Mouse (Mus musculus) liver, embryonic 12.5 days (tissue): ENCODE measurements at regions not wholly inside any gene's neighbourhood (a gene's known extent, or its start where the extent isn't known, plus 50 kb on each side); places are given as distances from the start of the nearest gene placed in this dataset.
A peak's percentile ranks its signal among the peaks of the same experiment; 100 is the strongest.

Experiments
- ATAC-seq: fragments of 200-750 bp; cut with Nextera tagmentation; 2 replicates; pipeline ENCODE4 v1.8.0; 2017; ENCODE audit warnings: moderate number of reproducible peaks, mild to moderate bottlenecking, moderate library complexity
- H3K27ac ChIP-seq: fragments of 300-500 bp; sonication (generic); 2 replicates; pipeline ENCODE4 v1.5.1; 2016; ENCODE audit warnings: mild to moderate bottlenecking
- H3K27me3 ChIP-seq: fragments of 300-500 bp; sonication (generic); replicated peaks from 2 replicates; pipeline ENCODE4 v1.6.1; 2016; ENCODE audit warnings: mild to moderate bottlenecking, moderate library complexity
- H3K36me3 ChIP-seq: fragments of 300-500 bp; sonication (generic); 2 replicates; pipeline ENCODE4 v1.6.1; 2016; ENCODE audit warnings: mild to moderate bottlenecking, moderate library complexity
- H3K4me1 ChIP-seq: fragments of 300-500 bp; sonication (generic); 2 replicates; pipeline ENCODE4 v1.6.1; 2016
- H3K4me2 ChIP-seq: fragments of 300-500 bp; sonication (generic); 2 replicates; pipeline ENCODE4 v1.6.1; 2016; ENCODE audit warnings: mild to moderate bottlenecking, moderate library complexity
- H3K4me3 ChIP-seq: fragments of 300-500 bp; sonication (generic); 2 replicates; pipeline ENCODE4 v1.5.1; 2016; ENCODE audit warnings: mild to moderate bottlenecking, moderate library complexity
- H3K9ac ChIP-seq: fragments of 300-500 bp; sonication (generic); 2 replicates; pipeline ENCODE4 v1.6.1; 2016; ENCODE audit warnings: mild to moderate bottlenecking, moderate library complexity
- H3K9me3 ChIP-seq: fragments of 300-500 bp; sonication (generic); replicated peaks from 2 replicates; pipeline ENCODE4 v1.6.1; 2016; ENCODE audit warnings: mild to moderate bottlenecking, moderate library complexity
- WGBS: fragments of 180-500 bp; shearing (Covaris S2); methylation state at CpG from one replicate; pipeline ENCODE4 v1.1.7; 2016; ENCODE audit not compliant: insufficient replicate concordance; 5-methylcytosine and 5-hydroxymethylcytosine counted together

GRCm38 (mm10) chr1:35933511-35933910 lies 134.7 kb upstream of the Hs6st1 start:
- H3K4me1 ChIP-seq: peaks cover 14% of the 10 kb centered on the region

GRCm38 (mm10) chr1:35935099-35935651 lies 133.0 kb upstream of the Hs6st1 start:
- H3K4me3 ChIP-seq: no peak overlapping the region
- ATAC-seq: no peak; the same call in 1 of the 2 replicates
- H3K4me2 ChIP-seq: no peak overlapping the region
- 39% methylated on average over 7 of the region's 7 CpGs for WGBS
- H3K9ac ChIP-seq: no peak overlapping the region
- no peaks in the 10 kb centered on the region for H3K9me3 ChIP-seq
- peaks cover 14% of the 10 kb centered on the region for H3K4me1 ChIP-seq
- no peaks in the 10 kb centered on the region for H3K36me3 ChIP-seq
- H3K27ac ChIP-seq: no peak overlapping the region
- H3K27me3 ChIP-seq: no peaks in the 10 kb centered on the region

More at GRCm38 (mm10) chr1:35933511-35933910, 134.7 kb upstream of the Hs6st1 start:
- Histone ChIP-seq H3K4me3 (no peak overlapping the region), H3K27ac (no peak overlapping the region), H3K9me3 (no peaks in the 10 kb centered on the region), H3K4me2 (no peak overlapping the region), H3K36me3 (no peaks in the 10 kb centered on the region), H3K9ac (no peak overlapping the region), H3K27me3 (no peaks in the 10 kb centered on the region)
- WGBS: 78% methylated on average over 7 of the region's 7 CpGs
- ATAC-seq: no peak

- H3K27me3 ChIP-seq: no peaks in the 10 kb centered on the region
- no peak for ATAC-seq
- H3K4me3 ChIP-seq: no peak overlapping the region
- 38% methylated on average over 5 of the region's 5 CpGs for WGBS
- no peaks in the 10 kb centered on the region for H3K36me3 ChIP-seq
- H3K27ac ChIP-seq: no peak overlapping the region
- peak overlapping the region; percentile 3; the same call in 1 of the 2 replicates for H3K4me2 ChIP-seq
- no peaks in the 10 kb centered on the region for H3K9me3 ChIP-seq
- H3K4me1 ChIP-seq: peaks cover 19% of the 10 kb centered on the region
- no peak overlapping the region for H3K9ac ChIP-seq
Observed at GRCm38 (mm10) chr1:35936362-35937093, 131.7 kb upstream of the Hs6st1 start.

GRCm38 (mm10) chr1:35940236-35940635 lies 128.0 kb upstream of the Hs6st1 start:
- WGBS: 76% methylated on average over 2 of the region's 2 CpGs
- H3K4me2 ChIP-seq: no peak overlapping the region
- no peak overlapping the region for H3K27ac ChIP-seq
- H3K27me3 ChIP-seq: no peaks in the 10 kb centered on the region
- peaks cover 19% of the 10 kb centered on the region for H3K4me1 ChIP-seq
- ATAC-seq: no peak
- no peak overlapping the region for H3K4me3 ChIP-seq
- no peaks in the 10 kb centered on the region for H3K9me3 ChIP-seq
- H3K9ac ChIP-seq: no peak overlapping the region
- H3K36me3 ChIP-seq: no peaks in the 10 kb centered on the region

- Histone ChIP-seq H3K9me3 (no peaks in the 10 kb centered on the region), H3K27me3 (no peaks in the 10 kb centered on the region), H3K27ac (no peak overlapping the region; the same call in 1 of the 2 replicates), H3K4me2 (no peak overlapping the region), H3K36me3 (no peaks in the 10 kb centered on the region), H3K4me1 (peaks cover 15% of the 10 kb centered on the region), H3K4me3 (no peak overlapping the region), H3K9ac (no peak overlapping the region)
- ATAC-seq: no peak
- 25% methylated on average over 8 of the region's 8 CpGs for WGBS
Observed at GRCm38 (mm10) chr1:35941642-35942077, 126.5 kb upstream of the Hs6st1 start.

- no peak overlapping the region for H3K4me3 ChIP-seq
- no peak for ATAC-seq
- no peaks in the 10 kb centered on the region for H3K9me3 ChIP-seq
- no peaks in the 10 kb centered on the region for H3K27me3 ChIP-seq
- H3K4me1 ChIP-seq: peaks cover 13% of the 10 kb centered on the region
- no peak overlapping the region for H3K9ac ChIP-seq
- no peak overlapping the region for H3K4me2 ChIP-seq
- 52% methylated on average over 7 of the region's 7 CpGs for WGBS
- H3K36me3 ChIP-seq: no peaks in the 10 kb centered on the region
- no peak overlapping the region for H3K27ac ChIP-seq
Observed at GRCm38 (mm10) chr1:35942222-35942621, 126.0 kb upstream of the Hs6st1 start.

GRCm38 (mm10) chr1:35943800-35944199 lies 124.4 kb upstream of the Hs6st1 start:
- 80% methylated on average over 7 of the region's 7 CpGs for whole genome bisulfite sequencing
- peaks cover 13% of the 10 kb centered on the region for H3K4me1 ChIP-seq
- no peak overlapping the region for H3K4me2 ChIP-seq
- ATAC-seq: no peak
- no peaks in the 10 kb centered on the region for H3K36me3 ChIP-seq
- H3K4me3 ChIP-seq: no peak overlapping the region
- H3K27ac ChIP-seq: no peak overlapping the region
- no peaks in the 10 kb centered on the region for H3K9me3 ChIP-seq
- H3K9ac ChIP-seq: no peak overlapping the region
- H3K27me3 ChIP-seq: no peaks in the 10 kb centered on the region

GRCm38 (mm10) chr1:35944376-35944775 lies 123.8 kb upstream of the Hs6st1 start:
- Histone ChIP-seq H3K36me3 (no peaks in the 10 kb centered on the region), H3K4me1 (peaks cover 13% of the 10 kb centered on the region), H3K27me3 (no peaks in the 10 kb centered on the region), H3K9ac (no peak overlapping the region), H3K4me3 (no peak overlapping the region), H3K4me2 (no peak overlapping the region), H3K9me3 (no peaks in the 10 kb centered on the region), H3K27ac (no peak overlapping the region)
- WGBS: 66% methylated on average over 5 of the region's 5 CpGs
- ATAC-seq: no peak

GRCm38 (mm10) chr1:35944849-35945248 lies 123.4 kb upstream of the Hs6st1 start:
- Histone ChIP-seq H3K9ac (no peak overlapping the region), H3K4me1 (peaks cover 13% of the 10 kb centered on the region), H3K27me3 (no peaks in the 10 kb centered on the region), H3K9me3 (no peaks in the 10 kb centered on the region), H3K27ac (no peak overlapping the region), H3K36me3 (no peaks in the 10 kb centered on the region), H3K4me2 (no peak overlapping the region), H3K4me3 (no peak overlapping the region)
- ATAC-seq: no peak
- 77% methylated on average over 8 of the region's 8 CpGs for WGBS

GRCm38 (mm10) chr1:35945596-35945995 lies 122.6 kb upstream of the Hs6st1 start:
- H3K4me2 ChIP-seq: no peak overlapping the region
- 69% methylated on average over 4 of the region's 4 CpGs for WGBS
- H3K27ac ChIP-seq: no peak overlapping the region
- no peak overlapping the region for H3K4me3 ChIP-seq
- H3K27me3 ChIP-seq: no peaks in the 10 kb centered on the region
- no peaks in the 10 kb centered on the region for H3K9me3 ChIP-seq
- peaks cover 13% of the 10 kb centered on the region for H3K4me1 ChIP-seq
- no peak for ATAC-seq
- H3K36me3 ChIP-seq: no peaks in the 10 kb centered on the region
- H3K9ac ChIP-seq: no peak overlapping the region

- Histone ChIP-seq H3K36me3 (no peaks in the 10 kb centered on the region), H3K27me3 (no peaks in the 10 kb centered on the region), H3K4me3 (no peak overlapping the region), H3K27ac (no peak overlapping the region), H3K4me1 (no peaks in the 10 kb centered on the region), H3K9me3 (no peaks in the 10 kb centered on the region), H3K4me2 (no peak overlapping the region), H3K9ac (no peak overlapping the region)
- no peak for ATAC-seq
- WGBS: 32% methylated on average over 5 of the region's 5 CpGs
Observed at GRCm38 (mm10) chr1:35948104-35948503, 120.1 kb upstream of the Hs6st1 start.

GRCm38 (mm10) chr1:35951082-35951481 lies 117.1 kb upstream of the Hs6st1 start:
- ATAC-seq: no peak
- H3K27me3 ChIP-seq: no peaks in the 10 kb centered on the region
- H3K27ac ChIP-seq: no peak overlapping the region
- H3K4me1 ChIP-seq: no peaks in the 10 kb centered on the region
- no peak overlapping the region for H3K4me3 ChIP-seq
- H3K4me2 ChIP-seq: no peak overlapping the region
- H3K9me3 ChIP-seq: no peaks in the 10 kb centered on the region
- 42% methylated on average over 4 of the region's 4 CpGs for WGBS
- no peaks in the 10 kb centered on the region for H3K36me3 ChIP-seq
- no peak overlapping the region for H3K9ac ChIP-seq
